Mouse (Mus musculus): ENCODE data around the gene Mb. TPM values are rescaled to one million over a fixed set of nuclear protein-coding genes. Genes with fewer than 3 reads are reported as not detected.
"Not testable (repeated sequence)": the region's sequence is repeated elsewhere in the genome, so short reads cannot be mapped to it uniquely, and the experiment has no call there.

The Mb gene
- polyA plus RNA-seq, 1 experiment = 0.91 TPM

GRCm38 (mm10) chr15:77068439-77068861 is 18.0 kb upstream of the Mb start:
- WGBS = 80% methylated on average over 3 of the region's 3 CpGs
- no peak for DNase-seq (ENCODE audit: low read depth in 1 of 2, low spot score in 2 of 2)
- no peak for TF ChIP-seq CTCF (IDR thresholded peaks at IDR 0.05; ENCODE audit: extremely low read depth, insufficient read depth, insufficient read length, insufficient replicate concordance)
- TF ChIP-seq POLR2A (IDR thresholded peaks at IDR 0.05; ENCODE audit: low read depth, low read length) = no peak
- Histone ChIP-seq H3K27ac (ENCODE audit: insufficient read depth, low read length) (no peak overlapping the region), H3K36me3 (ENCODE audit: control insufficient read depth, insufficient read depth, low read length) (no peaks in the 10 kb centered on the region), H3K27me3 (ENCODE audit: control insufficient read depth, insufficient read depth, low read length) (no peaks in the 10 kb centered on the region), H3K4me1 (ENCODE audit: control insufficient read depth, insufficient read depth, insufficient read length) (no peaks in the 10 kb centered on the region; the same call in 1 of the 2 replicates), H3K4me3 (ENCODE audit: extremely low read depth, insufficient read depth, insufficient read length) (no peak overlapping the region)

DNA sequence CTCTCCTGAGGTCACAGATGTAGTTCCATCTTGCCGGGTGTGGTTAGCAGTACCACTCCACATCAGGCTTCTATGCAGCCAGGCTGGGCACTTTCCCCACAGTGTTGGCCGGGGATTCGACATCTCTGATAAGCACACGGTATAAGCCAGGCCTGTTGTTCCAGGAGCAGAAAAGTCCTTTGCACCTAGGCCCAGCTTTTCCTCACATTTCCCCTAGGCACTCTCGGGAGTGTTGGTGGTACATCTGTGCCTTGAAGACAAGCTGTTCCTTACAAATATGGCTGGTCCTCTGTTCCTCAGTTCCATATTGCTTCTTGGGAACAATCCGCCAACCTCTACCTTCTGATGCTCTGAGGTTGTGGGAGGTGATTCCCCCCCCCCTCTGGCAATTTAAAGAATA is 15.8 kb upstream of the Mb start:
- Histone ChIP-seq H3K27me3 (ENCODE audit: control insufficient read depth, insufficient read depth, low read length) (no peaks in the 10 kb centered on the region), H3K4me1 (ENCODE audit: control insufficient read depth, insufficient read depth, insufficient read length) (no peaks in the 10 kb centered on the region), H3K27ac (ENCODE audit: insufficient read depth, low read length) (no peak overlapping the region), H3K4me3 (ENCODE audit: extremely low read depth, insufficient read depth, insufficient read length) (no peak overlapping the region), H3K36me3 (ENCODE audit: control insufficient read depth, insufficient read depth, low read length) (no peaks in the 10 kb centered on the region)
- no peak for DNase-seq (ENCODE audit: low read depth in 1 of 2, low spot score in 2 of 2)
- TF ChIP-seq POLR2A (IDR thresholded peaks at IDR 0.05; ENCODE audit: low read depth, low read length) (no peak), CTCF (IDR thresholded peaks at IDR 0.05; ENCODE audit: extremely low read depth, insufficient read depth, insufficient read length, insufficient replicate concordance) (no peak)
- WGBS = 90% methylated on average over 6 of the region's 6 CpGs

- DNase-seq (ENCODE audit: low read depth in 1 of 2, low spot score in 2 of 2) = no peak
- H3K4me3 ChIP-seq (ENCODE audit: extremely low read depth, insufficient read depth, insufficient read length) = no peak overlapping the region
- TF ChIP-seq CTCF (IDR thresholded peaks at IDR 0.05; ENCODE audit: extremely low read depth, insufficient read depth, insufficient read length, insufficient replicate concordance) = no peak
- no peak for TF ChIP-seq POLR2A (IDR thresholded peaks at IDR 0.05; ENCODE audit: low read depth, low read length)
- no peak overlapping the region for H3K27ac ChIP-seq (ENCODE audit: insufficient read depth, low read length)
- no peaks in the 10 kb centered on the region for H3K36me3 ChIP-seq (ENCODE audit: control insufficient read depth, insufficient read depth, low read length)
- WGBS = 84% methylated on average over 6 of the region's 6 CpGs
- no peaks in the 10 kb centered on the region for H3K27me3 ChIP-seq (ENCODE audit: control insufficient read depth, insufficient read depth, low read length)
- H3K4me1 ChIP-seq (ENCODE audit: control insufficient read depth, insufficient read depth, insufficient read length) = no peaks in the 10 kb centered on the region
Measured at GRCm38 (mm10) chr15:77065259-77065852, 14.9 kb upstream of the Mb start.

DNA sequence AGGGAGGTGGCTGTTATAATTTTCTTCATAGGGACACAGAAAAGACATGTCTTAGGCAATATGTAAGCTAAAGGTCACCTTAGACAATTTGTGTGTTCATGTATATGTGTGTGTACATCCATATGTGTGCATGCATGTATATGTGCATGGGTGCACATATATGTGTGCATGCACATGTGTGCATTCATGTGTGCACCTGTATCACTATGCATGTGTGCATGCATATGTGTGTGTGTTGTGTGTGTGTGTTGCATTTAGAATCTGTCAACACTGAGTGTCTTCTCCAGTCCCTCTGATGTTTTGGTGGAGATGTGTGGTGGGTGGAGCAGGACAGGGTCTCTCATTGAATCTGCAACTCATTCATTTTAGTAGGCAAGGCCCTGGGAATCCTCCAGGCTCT is 12.3 kb upstream of the Mb start:
- Histone ChIP-seq H3K36me3 (ENCODE audit: control insufficient read depth, insufficient read depth, low read length) (no peaks in the 10 kb centered on the region), H3K27ac (ENCODE audit: insufficient read depth, low read length) (no peak overlapping the region), H3K4me1 (ENCODE audit: control insufficient read depth, insufficient read depth, insufficient read length) (no peaks in the 10 kb centered on the region), H3K4me3 (ENCODE audit: extremely low read depth, insufficient read depth, insufficient read length) (no peak overlapping the region), H3K27me3 (ENCODE audit: control insufficient read depth, insufficient read depth, low read length) (no peaks in the 10 kb centered on the region)
- TF ChIP-seq CTCF (IDR thresholded peaks at IDR 0.05; ENCODE audit: extremely low read depth, insufficient read depth, insufficient read length, insufficient replicate concordance) = no peak
- no peak for TF ChIP-seq POLR2A (IDR thresholded peaks at IDR 0.05; ENCODE audit: low read depth, low read length)
- DNase-seq (ENCODE audit: low read depth in 1 of 2, low spot score in 2 of 2) = no peak

- not testable (repeated sequence) for H3K27me3 ChIP-seq (ENCODE audit: control insufficient read depth, insufficient read depth, low read length); DNase-seq (ENCODE audit: low read depth in 1 of 2, low spot score in 2 of 2); H3K27ac ChIP-seq (ENCODE audit: insufficient read depth, low read length); H3K36me3 ChIP-seq (ENCODE audit: control insufficient read depth, insufficient read depth, low read length); H3K4me3 ChIP-seq (ENCODE audit: extremely low read depth, insufficient read depth, insufficient read length); H3K4me1 ChIP-seq (ENCODE audit: control insufficient read depth, insufficient read depth, insufficient read length)
- 93% methylated on average over 4 of the region's 4 CpGs for WGBS
Measured at GRCm38 (mm10) chr15:77059416-77059815, 8.9 kb upstream of the Mb start.

DNA sequence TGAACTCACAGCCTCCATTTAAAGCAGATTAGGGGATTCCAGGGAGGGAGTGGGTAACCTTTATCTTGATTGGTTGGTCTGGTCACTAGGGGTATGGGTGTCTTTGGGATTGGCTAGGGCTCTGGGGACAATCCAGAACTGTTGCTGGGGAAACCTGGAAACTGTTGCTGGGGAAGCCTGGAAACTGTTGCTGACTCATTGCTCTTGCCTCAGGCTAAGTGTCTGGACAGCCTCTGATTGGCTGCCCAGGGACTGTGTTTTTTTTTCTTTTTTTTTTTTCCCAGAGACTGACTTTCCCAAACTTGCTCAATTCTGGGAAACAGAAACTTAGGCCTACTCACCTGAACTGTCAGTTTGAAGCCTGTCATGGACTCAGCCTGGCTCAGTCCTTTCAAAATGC is 8.1 kb upstream of the Mb start:
- no peak for DNase-seq (ENCODE audit: low read depth in 1 of 2, low spot score in 2 of 2)
- Histone ChIP-seq H3K4me3 (ENCODE audit: extremely low read depth, insufficient read depth, insufficient read length) (no peak overlapping the region), H3K4me1 (ENCODE audit: control insufficient read depth, insufficient read depth, insufficient read length) (no peaks in the 10 kb centered on the region), H3K27me3 (ENCODE audit: control insufficient read depth, insufficient read depth, low read length) (no peaks in the 10 kb centered on the region), H3K27ac (ENCODE audit: insufficient read depth, low read length) (no peak overlapping the region), H3K36me3 (ENCODE audit: control insufficient read depth, insufficient read depth, low read length) (no peaks in the 10 kb centered on the region)
- no peak for TF ChIP-seq POLR2A (IDR thresholded peaks at IDR 0.05; ENCODE audit: low read depth, low read length)

DNA sequence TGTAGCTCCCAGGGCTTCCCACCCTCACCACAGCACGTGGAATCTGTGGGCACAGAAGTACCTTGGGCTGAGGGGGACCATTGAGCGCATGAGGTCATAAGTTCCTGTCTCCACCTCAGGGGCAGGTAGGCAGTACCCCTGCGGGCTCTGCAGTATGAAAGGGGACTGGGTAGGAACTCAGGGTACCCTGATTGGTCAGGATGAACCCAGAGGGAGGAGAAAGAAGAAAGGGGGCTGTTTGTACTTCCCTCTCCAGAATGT is 6.3 kb upstream of the Mb start:
- DNase-seq (ENCODE audit: low read depth in 1 of 2, low spot score in 2 of 2) = no peak
- H3K27me3 ChIP-seq (ENCODE audit: control insufficient read depth, insufficient read depth, low read length) = no peaks in the 10 kb centered on the region
- TF ChIP-seq POLR2A (IDR thresholded peaks at IDR 0.05; ENCODE audit: low read depth, low read length) (no peak), CTCF (IDR thresholded peaks at IDR 0.05; ENCODE audit: extremely low read depth, insufficient read depth, insufficient read length, insufficient replicate concordance) (no peak)
- no peak overlapping the region for H3K27ac ChIP-seq (ENCODE audit: insufficient read depth, low read length)
- no peaks in the 10 kb centered on the region for H3K4me1 ChIP-seq (ENCODE audit: control insufficient read depth, insufficient read depth, insufficient read length)
- no peaks in the 10 kb centered on the region for H3K36me3 ChIP-seq (ENCODE audit: control insufficient read depth, insufficient read depth, low read length)
- H3K4me3 ChIP-seq (ENCODE audit: extremely low read depth, insufficient read depth, insufficient read length) = no peak overlapping the region
- WGBS = 57% methylated on average over 3 of the region's 3 CpGs

Measured in spleen, adult 2 months (tissue).